Mouse (Mus musculus) stomach, postnatal 0 days (tissue): Measurements from ENCODE around the gene Usp48. TPM values are rescaled to one million over a fixed set of nuclear protein-coding genes. Genes with fewer than 3 reads are reported as not detected.
A peak's percentile ranks its signal among the peaks of the same experiment; 100 is the strongest.

Experiments used
- ATAC-seq: fragments of 200-750 bp; cut with Nextera tagmentation; 2 replicates; pipeline ENCODE4 v1.8.0; 2017; ENCODE audit not compliant: low FRiP score, low TSS enrichment
- DNase-seq: peaks from one replicate; pipeline ENCODE4 v3.0.0-alpha.2; 2016; ENCODE audit warnings: low spot score
- H3K27ac ChIP-seq: fragments of 300-500 bp; sonication (generic); replicated peaks from 2 replicates; pipeline ENCODE4 v1.5.1; 2014; ENCODE audit warnings: mild to moderate bottlenecking, control low read depth
- H3K27me3 ChIP-seq: fragments of 300-500 bp; sonication (generic); 2 replicates; pipeline ENCODE4 v1.6.1; 2014; ENCODE audit warnings: low read length; ENCODE audit not compliant: control insufficient read depth, insufficient read depth
- H3K36me3 ChIP-seq: fragments of 300-500 bp; sonication (generic); 2 replicates; pipeline ENCODE4 v1.6.1; 2014; ENCODE audit warnings: low read length, mixed read lengths; ENCODE audit not compliant: control insufficient read depth, insufficient read depth
- H3K4me1 ChIP-seq: fragments of 300-500 bp; sonication (generic); replicated peaks from 2 replicates; pipeline ENCODE4 v1.6.1; 2014; ENCODE audit warnings: antibody characterized with exemption; ENCODE audit not compliant: control insufficient read depth, insufficient read depth
- H3K4me2 ChIP-seq: fragments of 300-500 bp; sonication (generic); replicated peaks from 2 replicates; pipeline ENCODE4 v1.6.1; 2014; ENCODE audit warnings: low read depth, mild to moderate bottlenecking, control low read depth, moderate library complexity
- H3K4me3 ChIP-seq: fragments of 300-500 bp; sonication (generic); 2 replicates; pipeline ENCODE4 v1.5.1; 2014; ENCODE audit warnings: low read depth, low read length, control low read depth
- H3K9ac ChIP-seq: fragments of 300-500 bp; sonication (generic); 2 replicates; pipeline ENCODE4 v1.6.1; 2014; ENCODE audit warnings: mild to moderate bottlenecking, low read length, control low read depth, mixed read lengths
- H3K9me3 ChIP-seq: fragments of 300-500 bp; sonication (generic); 2 replicates; pipeline ENCODE4 v1.6.1; 2016; ENCODE audit warnings: low read length; ENCODE audit not compliant: control insufficient read depth
- CTCF ChIP-seq: IDR thresholded peaks from 2 replicates; pipeline ENCODE4 v1.5.1; 2016; ENCODE audit warnings: antibody characterized with exemption, low read depth, mild to moderate bottlenecking, moderate library complexity
- EP300 ChIP-seq: optimal IDR thresholded peaks from 2 replicates; pipeline ENCODE3; 2016; ENCODE audit warnings: antibody characterized with exemption
- WGBS: fragments of 180-500 bp; shearing (Covaris S2); extraction: QIAGEN DNeasy Blood & Tissue Kit; methylation state at CpG from one replicate; pipeline ENCODE4 v1.1.7; 2014; 5-methylcytosine and 5-hydroxymethylcytosine counted together
- polyA plus RNA-seq: library from polyadenylated mRNA; unstranded; fragments of >200 nt; fragmentation: Nextera tagmentation; extraction: Ambion mirVana; gene quantifications from 2 replicates; pipeline ENCODE4 v1.2.1, GENCODE M21; 2015

Usp48 gene
- polyA plus RNA-seq, 1 experiment from 2014 or later, result 35.4 TPM

DNA sequence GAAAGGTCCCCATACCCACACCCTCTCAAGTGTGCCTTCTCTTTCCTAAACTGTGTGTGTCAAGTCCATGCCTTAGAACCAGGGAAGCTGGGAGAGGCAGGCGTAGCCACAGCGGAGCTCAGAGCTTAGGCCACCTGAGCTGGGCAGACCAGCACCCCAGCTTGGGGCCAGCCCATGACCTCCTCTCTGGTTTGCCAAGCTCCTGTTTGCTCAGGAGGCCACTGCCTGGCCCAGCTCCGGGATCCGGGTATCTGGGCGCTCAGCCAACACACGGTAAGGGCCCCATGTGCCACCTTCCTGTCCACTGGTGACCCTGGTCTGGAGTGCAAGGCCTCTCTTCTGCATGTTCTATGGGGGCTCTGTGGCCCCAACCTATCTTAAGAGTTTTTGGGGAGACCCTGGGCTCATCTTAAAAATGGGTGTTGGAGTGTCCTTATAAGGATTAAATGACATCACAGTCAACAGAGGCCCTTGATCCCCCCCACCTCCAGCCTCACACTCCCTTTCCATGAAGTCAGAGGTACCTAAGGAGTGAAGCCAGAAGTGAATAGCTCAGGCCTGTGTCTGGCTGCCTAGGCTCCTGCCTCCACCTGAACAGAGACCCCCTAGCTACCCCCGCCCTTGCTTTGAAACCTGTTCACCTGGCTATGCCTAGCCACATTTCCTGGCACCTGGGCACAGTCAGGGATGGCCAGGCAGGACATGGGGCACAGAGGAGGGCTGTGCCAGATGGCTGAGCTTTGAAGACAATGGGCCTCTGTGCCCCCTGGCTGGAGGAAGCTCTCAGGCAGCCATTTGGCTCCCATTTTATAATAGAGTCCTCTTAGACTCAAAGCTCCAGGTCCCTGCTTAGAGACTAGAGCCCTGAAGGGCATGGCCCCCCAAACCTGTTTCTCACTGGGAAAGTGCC, 104.8 kb downstream of the Usp48 start:
- Histone ChIP-seq H3K4me3 (no peak overlapping the region), H3K9ac (no peak overlapping the region), H3K9me3 (no peaks in the 10 kb centered on the region), H3K27ac (peak overlapping the region; percentile 90), H3K4me1 (no peaks in the 10 kb centered on the region), H3K4me2 (no peak overlapping the region), H3K36me3 (no peaks in the 10 kb centered on the region), H3K27me3 (no peaks in the 10 kb centered on the region)
- 44% methylated on average over 7 of the region's 7 CpGs for WGBS
- DNase-seq (peak; percentile 94), ATAC-seq (peak; percentile 93)
- no peak for TF ChIP-seq CTCF
- no peak for TF ChIP-seq EP300

DNA sequence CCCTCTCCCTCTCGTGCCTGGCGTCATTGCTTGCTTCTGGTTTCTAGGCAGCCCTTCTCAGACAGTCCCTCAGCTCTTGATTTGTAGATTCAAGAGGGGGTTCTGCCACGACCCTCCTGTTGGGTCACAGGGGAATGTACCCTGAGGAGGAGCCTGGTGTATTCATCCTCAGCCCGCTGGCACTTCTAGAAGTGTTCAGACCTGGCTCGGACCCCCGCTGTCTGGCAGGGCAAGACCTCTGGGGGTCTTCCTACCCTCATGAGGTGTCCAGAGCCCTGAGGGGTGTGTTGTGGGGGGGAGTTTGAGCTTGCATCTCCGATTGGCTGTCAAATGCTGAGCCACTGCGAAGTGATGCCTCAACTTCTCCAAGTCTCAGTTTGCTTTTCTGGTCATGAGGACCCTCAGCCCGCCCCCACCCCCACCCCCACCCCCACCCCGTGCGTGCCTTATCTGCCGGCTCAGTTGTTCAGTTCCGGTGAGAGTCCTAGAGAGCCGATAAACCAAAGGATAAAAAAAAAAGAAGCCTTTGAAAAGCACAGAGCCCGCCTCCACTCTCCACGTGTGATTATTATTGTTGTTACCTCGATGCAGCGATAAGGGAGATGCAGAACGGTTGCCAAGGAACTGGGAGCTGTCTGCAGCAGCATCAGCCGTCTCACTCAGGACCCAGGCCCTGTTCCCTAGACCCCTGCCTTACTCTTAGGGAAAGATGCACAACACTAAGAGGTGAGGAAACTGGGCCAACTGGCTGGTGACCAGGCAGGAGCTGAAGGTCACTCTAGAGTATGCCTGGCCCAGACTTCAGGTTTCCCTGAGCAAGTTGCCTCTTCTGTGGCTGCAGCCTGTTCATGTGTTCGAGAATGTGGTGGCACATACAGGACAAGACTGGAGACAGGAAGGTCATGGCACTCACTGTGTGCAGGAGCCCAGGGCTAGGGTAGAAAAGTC, 106.0 kb downstream of the Usp48 start:
- ATAC-seq (no peak), DNase-seq (no peak)
- no peak overlapping the region for H3K9ac ChIP-seq
- peak overlapping the region; percentile 90 for H3K27ac ChIP-seq
- H3K4me3 ChIP-seq, result no peak overlapping the region
- TF ChIP-seq EP300, result no peak
- no peak for TF ChIP-seq CTCF
- no peak overlapping the region for H3K4me2 ChIP-seq
- 53% methylated on average over 21 of the region's 21 CpGs for WGBS
- no peaks in the 10 kb centered on the region for H3K27me3 ChIP-seq
- H3K4me1 ChIP-seq, result no peaks in the 10 kb centered on the region
- no peaks in the 10 kb centered on the region for H3K36me3 ChIP-seq
- no peaks in the 10 kb centered on the region for H3K9me3 ChIP-seq

DNA sequence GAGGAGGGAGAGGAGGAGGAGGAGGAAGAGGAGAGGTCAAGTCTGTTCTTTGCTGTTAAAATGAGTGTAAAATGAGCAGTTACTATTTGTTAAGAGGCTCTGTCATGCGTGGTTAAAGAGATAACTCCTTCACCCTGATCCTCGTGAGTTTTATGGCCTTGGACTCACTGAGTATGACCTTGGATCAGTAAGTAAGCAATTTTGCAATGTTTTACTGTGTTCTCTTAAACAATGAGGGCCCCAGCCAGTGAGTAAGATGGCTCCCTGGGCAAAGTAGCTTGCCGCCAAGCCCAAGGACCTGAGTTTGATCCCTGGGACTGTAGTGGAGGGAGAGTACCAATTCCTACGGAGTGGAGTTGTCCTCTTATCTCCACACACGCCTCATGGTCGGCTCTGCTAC, 107.4 kb downstream of the Usp48 start:
- TF ChIP-seq CTCF, result no peak
- TF ChIP-seq EP300, result no peak
- H3K27ac ChIP-seq, result 0 out of 2 replicates have a peak overlapping the region, but pooled peaks have one; percentile 35
- no peaks in the 10 kb centered on the region for H3K27me3 ChIP-seq
- H3K9me3 ChIP-seq, result no peaks in the 10 kb centered on the region
- H3K4me1 ChIP-seq, result no peaks in the 10 kb centered on the region
- no peak for DNase-seq
- WGBS, result 61% methylated on average over 6 of the region's 6 CpGs
- no peak overlapping the region for H3K9ac ChIP-seq
- H3K4me3 ChIP-seq, result no peak overlapping the region
- no peak for ATAC-seq
- H3K36me3 ChIP-seq, result no peaks in the 10 kb centered on the region
- no peak overlapping the region for H3K4me2 ChIP-seq

DNA sequence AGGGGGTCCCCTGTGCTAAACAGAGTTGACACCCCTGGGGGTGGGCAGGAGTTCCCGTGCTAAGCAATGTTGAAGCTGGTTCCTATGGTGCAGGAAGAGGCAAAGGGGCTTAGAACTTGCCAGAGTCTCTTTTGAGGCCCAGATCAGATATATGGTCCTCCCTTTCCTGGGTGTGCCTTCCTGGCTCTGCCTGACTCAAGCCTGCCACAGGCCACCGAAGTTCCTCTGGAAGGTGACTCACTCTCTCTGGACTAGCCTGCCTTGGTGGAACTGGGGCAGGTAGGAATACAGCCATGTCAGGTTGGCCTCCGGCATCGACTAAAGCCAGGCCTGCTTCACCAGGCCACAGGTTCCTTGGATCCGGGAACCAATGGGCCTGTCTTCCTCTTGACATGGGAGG, 109.5 kb downstream of the Usp48 start:
- 64% methylated on average over 5 of the region's 5 CpGs for WGBS
- Histone ChIP-seq H3K36me3 (no peaks in the 10 kb centered on the region), H3K9me3 (no peaks in the 10 kb centered on the region), H3K9ac (no peak overlapping the region), H3K27ac (peak overlapping the region; percentile 70), H3K27me3 (no peaks in the 10 kb centered on the region), H3K4me1 (no peaks in the 10 kb centered on the region; the same call in 1 of the 2 replicates), H3K4me2 (no peak overlapping the region), H3K4me3 (no peak overlapping the region)
- ATAC-seq (0 out of 2 replicates have a peak, but pooled peaks have one; percentile 43), DNase-seq (peak; percentile 62)
- TF ChIP-seq EP300 (no peak), CTCF (no peak)

- DNase-seq, result no peak
- no peak overlapping the region for H3K9ac ChIP-seq
- peak overlapping the region; percentile 83; the same call in 1 of the 2 replicates for H3K27ac ChIP-seq
- H3K9me3 ChIP-seq, result no peaks in the 10 kb centered on the region
- no peak overlapping the region for H3K4me2 ChIP-seq
- TF ChIP-seq CTCF (no peak), EP300 (no peak)
- 76% methylated on average over 2 of the region's 2 CpGs for WGBS
- no peak for ATAC-seq
- no peak overlapping the region for H3K4me3 ChIP-seq
- no peaks in the 10 kb centered on the region for H3K27me3 ChIP-seq
- no peaks in the 10 kb centered on the region for H3K36me3 ChIP-seq
- no peaks in the 10 kb centered on the region; the same call in 1 of the 2 replicates for H3K4me1 ChIP-seq
These were observed 111.0 kb downstream of the Usp48 start for GRCm38 (mm10) chr4:137704561-137704960.
